Mouse (Mus musculus) adrenal gland, adult 8-10 months (tissue): Measurements from ENCODE around the gene Dlgap3. TPM values are rescaled to one million over a fixed set of nuclear protein-coding genes. Genes with fewer than 3 reads are reported as not detected.

Experiments
- DNase-seq: peaks from one replicate; pipeline ENCODE4 v3.0.0; 2022
- total RNA-seq, 4 experiments: library from RNA; stranded (reverse); gene quantifications; 2 replicates each; pipeline ENCODE4 v1.2.4; 2022

The Dlgap3 gene
- total RNA-seq, 4 experiments from 2014 or later: 3.3 to 7.0 (median 5.8) TPM

- DNase-seq: no peak
Observed at GRCm38 (mm10) chr4:127174900-127175278, 5.9 kb downstream of the Dlgap3 start.

GRCm38 (mm10) chr4:127177961-127178360, 9.0 kb downstream of the Dlgap3 start:
- DNase-seq: no peak

- DNase-seq: no peak
Observed at GRCm38 (mm10) chr4:127178671-127179070, 9.7 kb downstream of the Dlgap3 start.

- DNase-seq: no peak
Observed at GRCm38 (mm10) chr4:127179469-127180449, 10.8 kb downstream of the Dlgap3 start.

- no peak for DNase-seq
Observed at GRCm38 (mm10) chr4:127180450-127180840, 11.4 kb downstream of the Dlgap3 start.

- DNase-seq: no peak
Observed at GRCm38 (mm10) chr4:127181010-127181409, 12.0 kb downstream of the Dlgap3 start.

GRCm38 (mm10) chr4:127183867-127184266, 14.9 kb downstream of the Dlgap3 start:
- DNase-seq: no peak

GRCm38 (mm10) chr4:127190921-127191320, 21.9 kb downstream of the Dlgap3 start:
- DNase-seq: no peak

GRCm38 (mm10) chr4:127192704-127193103, 23.7 kb downstream of the Dlgap3 start:
- no peak for DNase-seq

- DNase-seq: no peak
Observed at GRCm38 (mm10) chr4:127193378-127194155, 24.6 kb downstream of the Dlgap3 start.

- DNase-seq: no peak
Observed at GRCm38 (mm10) chr4:127194477-127195269, 25.7 kb downstream of the Dlgap3 start.

GRCm38 (mm10) chr4:127198609-127199008, 29.6 kb downstream of the Dlgap3 start:
- DNase-seq: no peak

- DNase-seq: no peak
Observed at GRCm38 (mm10) chr4:127199406-127199805, 30.4 kb downstream of the Dlgap3 start.

- DNase-seq: no peak
Observed at GRCm38 (mm10) chr4:127200164-127200722, 31.2 kb downstream of the Dlgap3 start.

GRCm38 (mm10) chr4:127200769-127201617, 32.0 kb downstream of the Dlgap3 start:
- DNase-seq: no peak

GRCm38 (mm10) chr4:127203081-127203480, 34.1 kb downstream of the Dlgap3 start:
- DNase-seq: no peak

GRCm38 (mm10) chr4:127211318-127211717, 42.3 kb downstream of the Dlgap3 start:
- DNase-seq: no peak

GRCm38 (mm10) chr4:127214510-127214909, 45.5 kb downstream of the Dlgap3 start:
- no peak for DNase-seq

- DNase-seq: no peak
Observed at GRCm38 (mm10) chr4:127215103-127215502, 46.1 kb downstream of the Dlgap3 start.

- DNase-seq: no peak
Observed at GRCm38 (mm10) chr4:127215799-127216198, 46.8 kb downstream of the Dlgap3 start.

GRCm38 (mm10) chr4:127216251-127216651, 47.2 kb downstream of the Dlgap3 start:
- DNase-seq: no peak
